Mouse (Mus musculus) forebrain, embryonic 14.5 days (tissue): ENCODE data around the gene Phf21a. TPM values are rescaled to one million over a fixed set of nuclear protein-coding genes. Genes with fewer than 3 reads are reported as not detected.

Experiments used
- ATAC-seq: fragments of 200-750 bp; cut with Nextera tagmentation; 2 replicates; pipeline ENCODE4 v1.8.0; 2017; ENCODE audit warnings: mild to moderate bottlenecking, moderate library complexity
- DNase-seq: peaks from one replicate; pipeline ENCODE4 v3.0.0-alpha.2; 2015; ENCODE audit warnings: low spot score
- H3K27ac ChIP-seq: fragments of 300-500 bp; sonication (generic); 2 replicates; pipeline ENCODE4 v1.5.1; 2014; ENCODE audit warnings: low read depth, mild to moderate bottlenecking, control low read depth, low read length, moderate library complexity
- H3K27me3 ChIP-seq: fragments of 300-500 bp; sonication (generic); replicated peaks from 2 replicates; pipeline ENCODE4 v1.6.1; 2014; ENCODE audit warnings: low read length, control low read depth, mixed read lengths; ENCODE audit not compliant: control insufficient read depth, insufficient read depth
- H3K36me3 ChIP-seq: fragments of 300-500 bp; sonication (generic); 2 replicates; pipeline ENCODE4 v1.6.1; 2014; ENCODE audit warnings: low read length, control low read depth; ENCODE audit not compliant: control insufficient read depth, insufficient read depth
- H3K4me1 ChIP-seq: fragments of 300-500 bp; sonication (generic); 2 replicates; pipeline ENCODE4 v1.6.1; 2014; ENCODE audit warnings: antibody characterized with exemption, low read length, control low read depth; ENCODE audit not compliant: control insufficient read depth, insufficient read depth
- H3K4me2 ChIP-seq: fragments of 300-500 bp; sonication (generic); 2 replicates; pipeline ENCODE4 v1.6.1; 2014; ENCODE audit warnings: mild to moderate bottlenecking, control low read depth, low read length
- H3K4me3 ChIP-seq: fragments of 300-500 bp; sonication (generic); 2 replicates; pipeline ENCODE4 v1.5.1; 2014; ENCODE audit warnings: low read depth, low read length, control low read depth
- H3K9ac ChIP-seq: fragments of 300-500 bp; sonication (generic); 2 replicates; pipeline ENCODE4 v1.6.1; 2014; ENCODE audit warnings: mild to moderate bottlenecking, low read length, control low read depth, moderate library complexity
- H3K9me3 ChIP-seq: fragments of 300-500 bp; sonication (generic); replicated peaks from 2 replicates; pipeline ENCODE4 v1.6.1; 2016; ENCODE audit warnings: low read length, control low read depth, mixed read lengths; ENCODE audit not compliant: control insufficient read depth
- WGBS: fragments of 180-500 bp; shearing (Covaris S2); extraction: QIAGEN DNeasy Blood & Tissue Kit; methylation state at CpG from one replicate; pipeline ENCODE4 v1.1.7; 2014; 5-methylcytosine and 5-hydroxymethylcytosine counted together
- polyA plus RNA-seq: library from polyadenylated mRNA; unstranded; fragments of >200 nt; fragmentation: Nextera tagmentation; extraction: Ambion mirVana; gene quantifications from 2 replicates; pipeline ENCODE4 v1.2.1, GENCODE M21; 2014

The Phf21a gene
- polyA plus RNA-seq, 1 experiment from 2014 or later: 37.5 TPM

DNA sequence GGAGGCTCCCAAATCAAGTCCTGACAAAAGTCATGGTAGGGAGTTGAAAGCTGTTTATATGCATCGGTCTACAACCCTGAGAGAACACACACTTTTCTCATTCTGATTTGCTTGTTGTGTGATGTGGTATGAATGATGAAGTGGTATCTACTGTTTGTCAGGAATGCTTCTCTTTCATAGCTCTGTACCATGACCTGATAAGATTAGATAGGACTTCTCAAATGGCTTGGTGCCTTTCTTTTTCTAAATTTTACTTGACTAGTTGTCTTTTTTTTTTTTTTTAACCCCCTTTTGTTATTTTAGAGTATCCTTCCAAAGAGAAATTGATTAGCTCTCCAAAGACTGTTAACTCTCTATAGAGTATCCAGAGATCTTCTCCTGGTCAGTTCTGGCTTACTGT is 153.2 kb downstream of the Phf21a start:
- H3K27me3 ChIP-seq: no peaks in the 10 kb centered on the region
- ATAC-seq (no peak), DNase-seq (no peak)
- H3K9me3 ChIP-seq: no peaks in the 10 kb centered on the region
- no peak overlapping the region for H3K4me3 ChIP-seq
- no peak overlapping the region for H3K9ac ChIP-seq
- H3K36me3 ChIP-seq: peaks cover 30% of the 10 kb centered on the region
- H3K4me1 ChIP-seq: no peaks in the 10 kb centered on the region
- H3K4me2 ChIP-seq: no peak overlapping the region
- H3K27ac ChIP-seq: no peak overlapping the region
- 97% methylated on average over 1 of the region's 1 CpGs for WGBS

DNA sequence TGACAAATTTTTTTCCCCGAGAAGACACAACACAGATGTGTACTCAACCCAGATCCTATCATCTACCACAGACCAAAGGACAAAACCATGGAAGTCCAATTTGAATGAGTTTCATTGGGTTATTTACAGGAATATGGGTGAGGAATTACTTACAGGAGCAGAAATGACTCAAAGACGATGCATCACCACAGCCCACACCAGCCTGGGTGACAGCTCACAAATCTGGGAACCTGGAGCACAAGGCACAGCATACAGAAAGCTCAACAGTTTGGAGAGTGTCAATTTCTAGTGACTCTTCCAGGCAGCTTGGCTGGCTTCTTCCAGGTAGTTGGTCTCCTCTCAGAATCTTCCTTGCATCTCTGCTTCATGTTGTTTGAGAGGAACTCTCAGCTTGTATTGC is 154.8 kb downstream of the Phf21a start:
- Histone ChIP-seq H3K9me3 (no peaks in the 10 kb centered on the region), H3K4me3 (no peak overlapping the region), H3K27me3 (no peaks in the 10 kb centered on the region), H3K27ac (no peak overlapping the region), H3K4me1 (no peaks in the 10 kb centered on the region), H3K4me2 (no peak overlapping the region), H3K9ac (no peak overlapping the region), H3K36me3 (peaks cover 31% of the 10 kb centered on the region)
- DNase-seq (no peak), ATAC-seq (no peak)
- WGBS: 96% methylated on average over 2 of the region's 2 CpGs

DNA sequence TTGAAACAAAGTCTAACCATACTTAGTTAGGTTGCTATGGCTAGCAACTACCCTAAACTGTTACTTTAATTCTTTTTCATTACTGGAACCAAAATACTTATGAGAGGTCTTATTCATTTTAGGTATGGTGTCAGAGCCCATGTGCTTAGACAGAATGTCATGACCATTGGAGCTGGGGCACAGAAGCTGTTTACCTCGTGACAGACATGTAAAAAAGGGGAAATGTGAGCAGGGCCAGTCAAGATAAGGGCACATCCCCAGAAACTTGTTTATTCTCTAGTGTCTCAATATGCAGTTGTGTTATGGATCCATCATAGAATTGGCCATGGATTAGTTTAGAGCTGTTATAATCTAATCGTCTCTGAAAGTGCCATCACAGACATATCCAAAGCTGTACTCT is 157.6 kb downstream of the Phf21a start:
- no peaks in the 10 kb centered on the region for H3K27me3 ChIP-seq
- no peak overlapping the region for H3K4me3 ChIP-seq
- no peaks in the 10 kb centered on the region for H3K4me1 ChIP-seq
- H3K9ac ChIP-seq: no peak overlapping the region
- no peak overlapping the region for H3K27ac ChIP-seq
- ATAC-seq (no peak), DNase-seq (no peak)
- no peaks in the 10 kb centered on the region for H3K9me3 ChIP-seq
- peaks cover 29% of the 10 kb centered on the region for H3K36me3 ChIP-seq
- WGBS: 88% methylated on average over 2 of the region's 2 CpGs
- H3K4me2 ChIP-seq: no peak overlapping the region

DNA sequence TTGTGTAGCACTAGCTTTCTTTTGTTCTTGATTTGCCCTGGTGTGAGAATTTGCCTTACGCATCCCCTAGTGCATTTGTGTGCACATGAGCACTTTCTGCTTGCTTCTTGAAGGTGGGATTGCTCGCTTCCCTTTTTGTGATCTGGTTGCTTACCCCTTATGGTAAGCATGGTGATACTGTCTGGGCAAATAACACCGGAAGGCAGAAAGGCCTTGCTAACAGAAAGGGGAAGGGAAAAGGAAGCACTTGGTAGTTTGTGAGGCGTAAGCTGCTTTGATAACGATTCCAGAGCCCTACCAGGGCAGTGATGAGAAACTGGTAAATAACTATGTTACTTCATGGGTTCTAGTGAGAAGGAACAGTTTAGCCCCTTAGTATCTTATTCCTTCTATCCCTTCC is 160.9 kb downstream of the Phf21a start:
- no peaks in the 10 kb centered on the region for H3K27me3 ChIP-seq
- 95% methylated on average over 5 of the region's 5 CpGs for WGBS
- no peak overlapping the region for H3K4me3 ChIP-seq
- H3K36me3 ChIP-seq: peaks cover 24% of the 10 kb centered on the region
- DNase-seq (no peak), ATAC-seq (no peak)
- H3K9ac ChIP-seq: no peak overlapping the region
- H3K4me1 ChIP-seq: 0 out of 2 replicates have a peak, but pooled peaks cover 2% of the 10 kb centered on the region
- no peak overlapping the region for H3K4me2 ChIP-seq
- no peak overlapping the region for H3K27ac ChIP-seq
- H3K9me3 ChIP-seq: no peaks in the 10 kb centered on the region

DNA sequence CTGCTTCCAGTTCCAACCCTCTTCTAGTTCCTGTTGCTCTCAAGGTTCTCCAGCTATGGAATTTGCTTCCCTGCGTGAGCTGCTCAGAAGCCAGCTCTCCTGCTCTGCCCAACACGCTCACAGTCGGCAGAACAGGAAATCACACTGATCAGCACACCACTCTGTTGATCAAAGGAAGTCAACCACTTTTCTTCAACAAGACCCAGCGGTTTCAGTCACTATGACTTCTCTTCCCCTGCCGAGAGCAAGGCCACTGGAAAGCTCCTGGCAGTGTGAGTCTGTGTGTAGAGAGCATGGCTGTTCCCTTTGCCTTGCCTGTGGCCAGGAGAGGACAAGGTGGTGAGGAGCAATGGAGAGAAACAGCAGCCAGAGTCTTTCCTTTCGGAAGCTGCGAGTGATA is 163.2 kb downstream of the Phf21a start:
- H3K4me3 ChIP-seq: no peak overlapping the region
- no peaks in the 10 kb centered on the region for H3K9me3 ChIP-seq
- no peaks in the 10 kb centered on the region for H3K27me3 ChIP-seq
- H3K4me1 ChIP-seq: 0 out of 2 replicates have a peak, but pooled peaks cover 2% of the 10 kb centered on the region
- no peak overlapping the region for H3K4me2 ChIP-seq
- ATAC-seq (no peak), DNase-seq (no peak)
- H3K36me3 ChIP-seq: peaks cover 16% of the 10 kb centered on the region; the same call in 1 of the 2 replicates
- 81% methylated on average over 7 of the region's 7 CpGs for WGBS
- H3K27ac ChIP-seq: no peak overlapping the region
- H3K9ac ChIP-seq: no peak overlapping the region

DNA sequence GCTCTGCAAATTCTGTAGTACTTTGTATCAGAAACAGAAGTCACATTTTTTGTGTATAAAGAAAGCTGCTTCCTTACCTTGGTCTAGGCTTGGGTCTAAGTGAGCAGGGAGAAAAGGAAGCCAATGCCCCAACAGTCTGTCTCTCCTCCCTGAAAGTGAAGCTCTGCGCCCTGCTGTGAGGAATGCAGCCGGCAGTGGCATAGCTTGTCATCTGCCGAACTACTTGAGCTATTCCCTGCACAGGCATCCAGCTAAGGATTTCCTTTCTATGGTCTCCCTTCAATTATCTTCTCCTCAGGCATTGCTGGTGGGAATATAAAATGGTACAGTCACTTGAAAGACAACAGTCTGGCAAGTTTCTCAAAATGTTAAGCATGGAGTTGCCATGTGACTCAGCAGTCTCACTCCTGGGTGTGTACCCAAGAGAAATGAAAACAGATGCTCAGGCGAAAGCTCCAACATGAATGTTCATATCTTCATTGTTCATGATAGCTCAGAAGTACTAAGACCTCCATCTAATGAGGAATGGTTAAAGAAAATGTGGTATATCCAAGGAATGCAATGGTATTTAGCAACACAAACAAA is 164.5 kb downstream of the Phf21a start:
- Histone ChIP-seq H3K4me1 (0 out of 2 replicates have a peak, but pooled peaks cover 2% of the 10 kb centered on the region), H3K9ac (no peak overlapping the region), H3K4me3 (no peak overlapping the region), H3K9me3 (no peaks in the 10 kb centered on the region), H3K27me3 (no peaks in the 10 kb centered on the region), H3K4me2 (no peak overlapping the region), H3K27ac (no peak overlapping the region), H3K36me3 (peaks cover 11% of the 10 kb centered on the region; the same call in 1 of the 2 replicates)
- WGBS: 53% methylated on average over 4 of the region's 4 CpGs
- no peak for ATAC-seq
- no peak for DNase-seq

DNA sequence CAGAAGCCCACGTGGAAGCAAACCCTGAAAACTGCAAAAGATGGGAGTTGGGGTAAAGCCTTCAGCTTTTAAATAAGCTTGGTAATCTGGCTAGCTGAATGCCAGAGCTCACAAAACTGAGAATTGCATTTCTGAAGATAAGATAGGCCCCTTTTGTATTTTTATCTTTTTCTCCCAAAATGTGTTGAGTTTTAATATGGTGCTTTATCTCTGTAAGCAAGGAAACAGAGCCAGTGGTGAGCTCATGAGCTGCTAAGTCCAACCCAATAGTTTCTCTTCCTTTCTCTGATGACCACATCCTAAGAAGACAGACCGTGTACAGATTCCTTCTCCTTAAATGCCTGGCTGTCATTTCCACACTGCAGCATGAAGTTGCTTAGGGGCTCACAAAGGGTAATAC is 167.0 kb downstream of the Phf21a start:
- WGBS: 93% methylated on average over 2 of the region's 2 CpGs
- Histone ChIP-seq H3K27me3 (no peaks in the 10 kb centered on the region), H3K9me3 (no peaks in the 10 kb centered on the region), H3K4me2 (no peak overlapping the region), H3K4me3 (no peak overlapping the region), H3K36me3 (peaks cover 11% of the 10 kb centered on the region; the same call in 1 of the 2 replicates), H3K9ac (no peak overlapping the region), H3K4me1 (0 out of 2 replicates have a peak, but pooled peaks cover 2% of the 10 kb centered on the region), H3K27ac (no peak overlapping the region)
- DNase-seq (no peak), ATAC-seq (no peak)

DNA sequence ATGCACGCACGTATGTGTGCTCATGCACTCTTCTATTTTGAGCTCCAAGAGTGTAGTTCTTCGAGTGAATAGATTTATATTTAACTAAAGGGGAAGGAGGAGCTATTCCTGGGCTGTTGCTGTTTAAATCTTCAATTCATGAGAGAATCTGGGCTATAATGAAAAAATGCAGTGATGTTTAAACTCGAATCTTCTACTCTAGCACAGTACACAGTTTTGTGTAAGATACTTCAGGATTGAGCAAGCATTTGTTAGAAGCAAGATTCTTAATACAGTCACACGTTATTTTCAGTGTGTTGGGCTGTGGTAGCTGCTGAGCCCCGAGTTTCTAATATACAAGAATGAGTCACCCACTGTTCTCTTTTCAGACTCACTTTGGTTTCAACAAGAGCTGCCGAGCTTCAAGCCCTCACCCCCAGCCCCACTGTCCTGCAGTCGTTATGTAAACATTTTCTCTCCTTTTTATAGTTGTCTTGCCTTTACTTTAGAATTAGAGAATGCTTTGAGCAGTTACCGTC is 173.2 kb downstream of the Phf21a start:
- no peaks in the 10 kb centered on the region for H3K36me3 ChIP-seq
- ATAC-seq (no peak), DNase-seq (no peak)
- no peak overlapping the region for H3K4me3 ChIP-seq
- no peak overlapping the region for H3K9ac ChIP-seq
- no peaks in the 10 kb centered on the region for H3K9me3 ChIP-seq
- H3K4me2 ChIP-seq: no peak overlapping the region
- no peaks in the 10 kb centered on the region for H3K27me3 ChIP-seq
- H3K4me1 ChIP-seq: no peaks in the 10 kb centered on the region
- no peak overlapping the region for H3K27ac ChIP-seq
- WGBS: 64% methylated on average over 9 of the region's 9 CpGs

DNA sequence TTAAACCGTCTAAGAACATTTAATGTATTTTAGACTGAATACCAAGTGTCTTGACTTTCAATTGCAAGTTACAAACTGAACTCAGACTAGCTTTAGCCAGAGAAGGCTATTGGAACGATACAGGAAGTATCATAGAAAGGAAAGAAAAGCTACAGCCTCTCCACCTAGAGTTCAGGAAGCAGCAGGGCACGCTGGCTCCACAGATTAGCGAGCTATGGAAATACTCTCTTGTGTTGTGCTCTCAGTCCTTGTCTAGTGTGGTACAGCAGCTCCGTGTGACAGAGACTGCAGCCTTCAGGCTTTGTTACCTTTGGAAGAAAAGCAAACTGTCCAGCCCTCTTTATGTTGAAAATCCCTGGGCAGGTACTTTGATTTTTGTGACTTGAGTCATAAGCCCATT is 176.3 kb downstream of the Phf21a start:
- ATAC-seq (no peak), DNase-seq (no peak)
- Histone ChIP-seq H3K9ac (no peak overlapping the region), H3K27ac (no peak overlapping the region), H3K36me3 (no peaks in the 10 kb centered on the region), H3K4me2 (no peak overlapping the region), H3K9me3 (no peaks in the 10 kb centered on the region), H3K4me1 (no peaks in the 10 kb centered on the region), H3K4me3 (no peak overlapping the region), H3K27me3 (no peaks in the 10 kb centered on the region)
- WGBS: 90% methylated on average over 5 of the region's 5 CpGs
